Mouse (Mus musculus) thymus, postnatal 0 days (tissue): ENCODE measurements at regions not wholly inside any gene's neighbourhood (a gene's known extent, or its start where the extent isn't known, plus 50 kb on each side); places are given as distances from the start of the nearest gene placed in this dataset.

Experiments
- DNase-seq: peaks from one replicate; pipeline ENCODE4 v3.0.0-alpha.2; 2015; ENCODE audit warnings: low spot score

- DNase-seq: peak; percentile 62
Measured at GRCm38 (mm10) chr16:49278478-49278877, 221.2 kb downstream of the Myh15 start.

- no peak for DNase-seq
Measured at GRCm38 (mm10) chr16:49288096-49288714, 230.9 kb downstream of the Myh15 start.

GRCm38 (mm10) chr16:49289200-49290079 is 232.2 kb downstream of the Myh15 start:
- no peak for DNase-seq

GRCm38 (mm10) chr16:49303612-49304307 is 246.5 kb downstream of the Myh15 start:
- DNase-seq: no peak

- no peak for DNase-seq
Measured at GRCm38 (mm10) chr16:49304354-49304753, 247.1 kb downstream of the Myh15 start.

- no peak for DNase-seq
Measured at GRCm38 (mm10) chr16:49317061-49317460, 259.8 kb downstream of the Myh15 start.

GRCm38 (mm10) chr16:49319047-49319678 is 261.9 kb downstream of the Myh15 start:
- no peak for DNase-seq

- no peak for DNase-seq
Measured at GRCm38 (mm10) chr16:49319774-49320173, 262.5 kb downstream of the Myh15 start.

- no peak for DNase-seq
Measured at GRCm38 (mm10) chr16:49321951-49322350, 264.7 kb downstream of the Myh15 start.

GRCm38 (mm10) chr16:49330725-49331386 is 273.6 kb downstream of the Myh15 start:
- DNase-seq: no peak

GRCm38 (mm10) chr16:49332107-49332722 is 274.9 kb downstream of the Myh15 start:
- DNase-seq: no peak

- no peak for DNase-seq
Measured at GRCm38 (mm10) chr16:49335916-49336315, 278.6 kb downstream of the Myh15 start.

GRCm38 (mm10) chr16:49337948-49338347 is 280.7 kb downstream of the Myh15 start:
- no peak for DNase-seq

GRCm38 (mm10) chr16:49358404-49358803 is 301.1 kb downstream of the Myh15 start:
- no peak for DNase-seq

- DNase-seq: no peak
Measured at GRCm38 (mm10) chr16:49361731-49362130, 304.4 kb downstream of the Myh15 start.

GRCm38 (mm10) chr16:49369450-49369849 is 312.2 kb downstream of the Myh15 start:
- DNase-seq: no peak

- DNase-seq: no peak
Measured at GRCm38 (mm10) chr16:49375108-49375507, 317.8 kb downstream of the Myh15 start.

- no peak for DNase-seq
Measured at GRCm38 (mm10) chr16:49378917-49379473, 320.0 kb upstream of the Ift57 start.

GRCm38 (mm10) chr16:49388135-49388534 is 310.9 kb upstream of the Ift57 start:
- no peak for DNase-seq
